Mouse (Mus musculus): ENCODE measurements around the gene Pcbp4. TPM values are rescaled to one million over a fixed set of nuclear protein-coding genes. Genes with fewer than 3 reads are reported as not detected.

Gene Pcbp4
- total RNA-seq (2023), result 1 to 10 TPM; 1.6 to 2.2 TPM

GRCm38 (mm10) chr9:106453271-106454070, at the start of gene Pcbp4:
Pcbp4 (plus strand) TSS chr9:106453291.

GRCm38 (mm10) chr9:106429221-106430014, 23.7 kb upstream of the Pcbp4 start, which contains the start of gene Rpl29:
Rpl29 (plus strand) TSS chr9:106429454.

GRCm38 (mm10) chr9:106447348-106447747, 5.7 kb upstream of the Pcbp4 start, which contains the start of the genes Abhd14b and Abhd14a:
Abhd14b (plus strand) TSS chr9:106447459.
Abhd14a (minus strand) TSS chr9:106447678.

GRCm38 (mm10) chr9:106465571-106466200, 12.6 kb downstream of the Pcbp4 start, which contains the start of gene Gpr62:
Gpr62 (minus strand) TSS chr9:106465938.

GRCm38 (mm10) chr9:106475663-106476001, 22.5 kb downstream of the Pcbp4 start, which contains the start of gene Rrp9:
Rrp9 (plus strand) TSS chr9:106475963.

GRCm38 (mm10) chr9:106476924-106477484, 23.9 kb downstream of the Pcbp4 start, which contains the start of gene Parp3:
Parp3 (minus strand) TSS chr9:106476949.

GRCm38 (mm10) chr9:106499667-106500066, 46.6 kb downstream of the Pcbp4 start, which contains the start of gene Iqcf1:
Iqcf1 (plus strand) TSS chr9:106499967.

Other genes starting within 250 kb of the Pcbp4 start
- gene Tlr9, start 230.7 kb upstream of the Pcbp4 start, total RNA-seq (2023), result 10 to 100 TPM; 14.7 to 15.4 TPM
- gene Alas1, start 204.6 kb upstream of the Pcbp4 start, total RNA-seq (2023), result 100 to 1,000 TPM; 215 to 220 TPM
- gene Poc1a, start 172.2 kb upstream of the Pcbp4 start, total RNA-seq (2023), result 10 to 100 TPM; 17.3 to 17.5 TPM
- gene Dusp7, start 84.7 kb upstream of the Pcbp4 start, total RNA-seq (2023), result 10 to 100 TPM; 22.1 to 25.2 TPM
- gene Rpl29, start 23.8 kb upstream of the Pcbp4 start, total RNA-seq (2023), result 100 to 1,000 TPM; 320 to 397 TPM
- gene Acy1, start 15.0 kb upstream of the Pcbp4 start, total RNA-seq (2023), result 1 to 10 TPM; 4.6 to 5.3 TPM
- gene Abhd14b, start 5.8 kb upstream of the Pcbp4 start, total RNA-seq (2023), result 1 to 10 TPM; 1.2 to 1.3 TPM
- 1 to 10 TPM; 1.8 to 1.9 TPM for gene Abhd14a, start 5.6 kb upstream of the Pcbp4 start, total RNA-seq (2023)
- not detected for gene Gpr62, start 12.6 kb downstream of the Pcbp4 start, total RNA-seq (2023)
- 10 to 100 TPM in 1 of 2 experiments, 1 to 10 TPM in 1; 8.3 to 13.0 TPM for gene Rrp9, start 22.7 kb downstream of the Pcbp4 start, total RNA-seq (2023)
- gene Parp3, start 23.7 kb downstream of the Pcbp4 start, total RNA-seq (2023), result 10 to 100 TPM; 12.8 to 18.8 TPM
- gene Iqcf1, start 46.7 kb downstream of the Pcbp4 start, total RNA-seq (2023), result not detected
- not detected for gene Iqcf5, start 61.3 kb downstream of the Pcbp4 start, total RNA-seq (2023)
- not detected for gene Iqcf3, start 108.3 kb downstream of the Pcbp4 start, total RNA-seq (2023)
- not detected for gene Iqcf4, start 117.7 kb downstream of the Pcbp4 start, total RNA-seq (2023)
- not detected for gene Iqcf6, start 173.3 kb downstream of the Pcbp4 start, total RNA-seq (2023)
- not detected for gene Grm2, start 202.8 kb downstream of the Pcbp4 start, total RNA-seq (2023)
- 1 to 10 TPM; 6.7 to 7.8 TPM for gene Tex264, start 232.6 kb downstream of the Pcbp4 start, total RNA-seq (2023)

All from neutrophil, adult 83 days (primary cell).